Mouse (Mus musculus) ES-Bruce4 (cell line): ENCODE data around the gene Ncl. TPM values are rescaled to one million over a fixed set of nuclear protein-coding genes. Genes with fewer than 3 reads are reported as not detected.
"Not testable (repeated sequence)": the region's sequence is repeated elsewhere in the genome, so short reads cannot be mapped to it uniquely, and the experiment has no call there.

Source experiments
- H3K27ac ChIP-seq: 2 replicates; pipeline ENCODE4 v1.5.1; 2012; ENCODE audit warnings: low read length, inconsistent platforms; ENCODE audit not compliant: insufficient read depth
- H3K27me3 ChIP-seq: 2 replicates; pipeline ENCODE4 v1.6.1; 2012; ENCODE audit warnings: mild to moderate bottlenecking, low read length, inconsistent platforms; ENCODE audit not compliant: control insufficient read depth, poor library complexity, insufficient read depth, severe bottlenecking
- H3K36me3 ChIP-seq: 2 replicates; pipeline ENCODE4 v1.6.1; 2012; ENCODE audit warnings: inconsistent platforms, mild to moderate bottlenecking, low read length, moderate library complexity; ENCODE audit not compliant: control insufficient read depth, poor library complexity, insufficient read depth, severe bottlenecking
- H3K4me1 ChIP-seq: one replicate; pipeline ENCODE4 v1.8.1; 2011; ENCODE audit warnings: low read length; ENCODE audit not compliant: control insufficient read depth, insufficient read depth
- H3K4me3 ChIP-seq: 2 replicates; pipeline ENCODE4 v1.5.1; 2011; ENCODE audit warnings: low read depth, mild to moderate bottlenecking, low read length
- H3K9ac ChIP-seq: 2 replicates; pipeline ENCODE4 v1.6.1; 2012; ENCODE audit warnings: low read depth, mild to moderate bottlenecking, inconsistent platforms; ENCODE audit not compliant: poor library complexity, severe bottlenecking
- H3K9me3 ChIP-seq: replicated peaks from 2 replicates; pipeline ENCODE4 v1.6.1; 2012; ENCODE audit warnings: mild to moderate bottlenecking, low read length, inconsistent platforms; ENCODE audit not compliant: control insufficient read depth, poor library complexity, insufficient read depth, severe bottlenecking
- CTCF ChIP-seq: IDR thresholded peaks from one replicate; pipeline ENCODE4 v1.8.1; 2011; ENCODE audit warnings: low read depth, low read length
- EP300 ChIP-seq: IDR thresholded peaks from 2 replicates; pipeline ENCODE4 v1.6.1; 2011; ENCODE audit warnings: low read depth, low read length; ENCODE audit not compliant: insufficient read depth
- POLR2A ChIP-seq: IDR thresholded peaks from one replicate; pipeline ENCODE4 v1.8.1; 2011; ENCODE audit warnings: low read length; ENCODE audit not compliant: insufficient read depth
- polyA plus RNA-seq: library from polyadenylated mRNA; stranded (reverse); fragments of >200 nt; gene quantifications from 2 replicates; pipeline ENCODE4 v1.2.4, GENCODE M21; 2011; ENCODE audit warnings: low read depth; ENCODE audit not compliant: missing spikeins, insufficient read depth, insufficient read length

Ncl gene
- polyA plus RNA-seq, 1 experiment, result 1,473 TPM

DNA sequence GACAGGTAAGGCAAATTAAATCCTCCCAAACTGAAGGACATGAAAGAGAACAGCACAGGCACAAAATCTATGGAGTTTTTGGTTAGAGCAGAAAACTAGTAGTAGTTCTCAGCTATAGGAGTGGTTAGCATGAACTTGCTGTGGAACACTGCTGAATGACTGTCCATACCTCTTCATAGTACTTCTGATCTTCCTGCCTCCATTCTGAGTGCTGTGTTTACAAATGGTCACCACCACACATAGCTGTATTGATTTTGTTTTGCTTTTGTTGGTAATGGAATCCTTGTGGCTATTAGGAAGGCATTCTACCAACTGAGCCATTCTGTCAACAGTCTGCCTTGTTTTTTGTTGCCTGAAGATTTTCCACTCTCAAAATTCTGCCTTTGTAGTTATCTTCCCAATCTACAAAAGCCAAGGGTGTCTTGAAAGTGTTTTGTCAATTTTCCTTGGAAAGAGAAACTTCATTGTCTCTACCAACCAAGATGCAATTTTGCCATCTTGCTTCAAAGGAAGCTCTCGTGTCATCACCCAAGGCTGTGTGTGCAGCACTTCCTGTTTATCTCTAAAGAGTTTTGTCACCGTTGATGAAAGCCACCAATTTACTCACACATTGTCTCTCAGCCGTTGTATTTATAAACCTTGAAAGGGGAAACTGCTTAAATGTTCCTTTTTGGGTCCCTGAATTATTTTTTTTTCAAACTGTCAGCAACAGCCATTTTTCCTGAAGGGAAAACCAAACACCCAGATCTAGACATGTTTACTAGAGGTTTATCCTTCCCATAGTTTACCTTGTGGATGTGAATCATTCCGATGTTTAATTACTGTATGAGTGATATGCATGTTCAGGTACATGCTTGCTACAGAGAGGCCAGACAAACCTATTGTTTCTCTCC, 15.0 kb downstream of the Ncl start:
- Histone ChIP-seq H3K9me3 (no peaks in the 10 kb centered on the region), H3K9ac (no peak overlapping the region), H3K36me3 (peaks cover 28% of the 10 kb centered on the region), H3K27me3 (no peaks in the 10 kb centered on the region), H3K4me3 (no peak overlapping the region), H3K4me1 (no peaks in the 10 kb centered on the region), H3K27ac (no peak overlapping the region; the same call in 1 of the 2 replicates)
- TF ChIP-seq CTCF (no peak), POLR2A (no peak), EP300 (no peak)

DNA sequence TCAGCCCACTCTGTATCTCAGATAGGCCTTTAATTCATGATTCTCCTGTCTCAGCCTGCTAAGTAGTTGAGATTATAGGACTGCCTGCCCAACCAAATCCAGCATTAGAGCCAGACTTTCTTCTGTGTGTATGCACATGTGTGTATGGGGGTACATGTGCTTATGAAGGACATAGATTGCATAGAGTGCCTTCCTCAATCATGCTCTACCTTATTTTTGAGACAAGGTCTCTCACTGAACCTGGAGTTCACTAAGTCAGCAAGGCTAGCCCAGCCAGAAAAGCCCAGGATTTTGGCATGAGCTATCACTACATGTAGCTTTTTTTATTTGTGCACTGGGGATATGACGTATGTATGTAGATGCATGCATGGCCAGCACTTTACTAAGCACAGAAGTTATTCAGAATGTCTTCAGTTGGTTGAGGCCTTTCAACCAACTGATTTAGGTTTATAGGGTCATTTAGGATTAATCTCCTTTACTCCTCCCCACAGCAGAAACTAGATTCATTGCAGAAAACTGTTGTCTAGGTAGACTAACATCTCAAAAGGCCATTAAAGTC, 16.0 kb downstream of the Ncl start:
- H3K4me1 ChIP-seq, result no peaks in the 10 kb centered on the region
- H3K9ac ChIP-seq, result no peak overlapping the region
- H3K27ac ChIP-seq, result no peak overlapping the region
- H3K36me3 ChIP-seq, result peaks cover 21% of the 10 kb centered on the region
- H3K27me3 ChIP-seq, result no peaks in the 10 kb centered on the region
- no peak overlapping the region for H3K4me3 ChIP-seq
- no peaks in the 10 kb centered on the region for H3K9me3 ChIP-seq
- TF ChIP-seq POLR2A, result no peak
- no peak for TF ChIP-seq EP300
- no peak for TF ChIP-seq CTCF

DNA sequence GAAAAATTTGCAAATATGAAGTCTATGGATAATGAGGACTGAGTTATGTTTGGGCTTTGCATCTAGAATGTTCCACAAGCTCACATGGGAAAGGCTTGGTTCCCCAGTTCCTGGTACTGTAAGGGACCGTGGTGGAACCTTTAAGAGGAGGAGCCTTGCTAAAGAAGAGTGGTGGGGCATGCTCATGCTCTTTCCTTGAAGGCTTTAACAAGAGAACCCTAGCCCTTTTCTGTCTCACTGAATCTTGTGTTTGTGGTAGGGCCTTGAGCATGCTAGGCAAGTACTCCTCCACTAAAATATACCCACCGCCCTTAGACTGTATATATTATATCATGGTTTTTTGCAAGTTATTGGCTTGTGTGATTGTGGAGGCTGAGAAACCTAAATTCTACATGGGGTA, 16.8 kb downstream of the Ncl start:
- Histone ChIP-seq H3K4me1 (no peaks in the 10 kb centered on the region), H3K27ac (no peak overlapping the region), H3K9me3 (no peaks in the 10 kb centered on the region), H3K9ac (no peak overlapping the region), H3K4me3 (no peak overlapping the region), H3K36me3 (peaks cover 13% of the 10 kb centered on the region), H3K27me3 (no peaks in the 10 kb centered on the region)
- no peak for TF ChIP-seq POLR2A
- no peak for TF ChIP-seq EP300
- TF ChIP-seq CTCF, result no peak

DNA sequence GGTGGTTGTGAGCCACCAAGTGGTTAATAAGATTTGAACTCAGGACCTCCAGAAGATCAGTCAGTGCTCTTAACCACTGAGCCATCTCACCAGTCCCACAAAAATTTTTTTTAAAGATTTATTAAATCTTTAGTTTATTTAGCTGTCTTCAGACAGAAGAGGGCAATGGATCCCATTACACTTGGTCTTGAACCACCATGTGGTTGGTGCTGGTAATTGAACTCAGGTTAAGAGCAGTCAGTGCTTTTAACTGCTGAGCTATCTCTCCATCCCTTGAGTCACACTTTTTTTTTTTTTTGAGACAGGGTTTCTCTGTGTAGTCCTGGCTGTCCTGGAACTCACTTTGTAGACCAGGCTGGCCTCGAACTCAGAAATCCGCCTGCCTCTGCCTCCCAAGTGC, 18.1 kb downstream of the Ncl start:
- not testable (repeated sequence) for H3K9ac ChIP-seq, H3K4me3 ChIP-seq, H3K27me3 ChIP-seq, H3K9me3 ChIP-seq, H3K27ac ChIP-seq, H3K4me1 ChIP-seq, H3K36me3 ChIP-seq

DNA sequence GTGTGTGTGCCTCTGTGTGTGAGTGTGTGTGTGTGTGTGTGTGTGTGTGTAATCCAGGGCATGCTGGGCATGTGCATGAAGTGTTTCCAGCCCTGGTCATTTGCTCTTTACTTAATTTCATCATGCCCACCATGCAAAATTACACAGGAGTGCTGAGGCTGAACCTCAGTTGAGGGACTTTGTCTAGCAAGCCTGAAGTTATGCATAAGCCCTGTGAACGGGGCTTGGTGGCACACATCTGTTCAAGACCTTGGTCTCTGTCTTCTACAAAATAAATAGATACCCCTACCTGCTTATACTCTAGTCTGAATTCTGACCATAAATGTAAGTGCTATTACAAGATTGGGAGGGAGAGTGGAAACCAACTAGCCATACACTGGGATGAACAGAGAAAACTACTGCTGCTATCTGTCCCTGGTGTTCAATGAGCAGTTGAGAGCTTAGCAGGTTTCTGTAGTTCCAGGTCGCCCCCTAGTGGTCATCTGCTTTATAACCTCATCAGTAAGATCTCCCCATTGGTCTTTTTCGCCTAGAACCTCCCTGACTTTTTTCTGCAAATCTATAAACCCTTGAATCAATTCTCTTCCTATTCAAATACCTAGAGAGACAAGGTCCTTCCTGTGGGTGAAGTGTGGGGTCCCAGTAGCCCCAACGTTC, 19.9 kb downstream of the Ncl start:
- H3K9ac ChIP-seq, result no peak overlapping the region
- no peak overlapping the region for H3K27ac ChIP-seq
- no peaks in the 10 kb centered on the region; the same call in 1 of the 2 replicates for H3K36me3 ChIP-seq
- no peak for TF ChIP-seq POLR2A
- peak; percentile 51 for TF ChIP-seq CTCF
- TF ChIP-seq EP300, result no peak
- no peaks in the 10 kb centered on the region for H3K4me1 ChIP-seq
- H3K9me3 ChIP-seq, result no peaks in the 10 kb centered on the region
- H3K27me3 ChIP-seq, result no peaks in the 10 kb centered on the region
- no peak overlapping the region for H3K4me3 ChIP-seq

DNA sequence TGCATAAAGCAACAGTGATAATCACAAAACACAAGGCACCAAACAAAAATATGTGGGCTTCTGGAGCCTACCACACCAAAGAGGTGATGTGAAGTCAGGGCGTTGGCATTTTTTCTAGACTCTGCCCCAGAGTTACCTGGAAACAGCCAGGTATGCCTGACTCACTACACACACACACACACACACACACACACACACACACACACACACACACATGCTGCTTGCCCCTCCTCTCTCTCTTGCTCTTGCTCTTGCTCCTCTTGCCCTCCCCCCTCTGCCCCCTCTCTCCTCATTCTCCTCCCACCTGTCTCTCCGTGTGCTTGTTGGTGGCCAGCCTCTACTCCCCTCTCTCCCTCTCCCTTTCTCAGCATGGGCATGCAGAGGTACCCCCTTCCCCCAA, 22.9 kb downstream of the Ncl start:
- no peak overlapping the region for H3K9ac ChIP-seq
- H3K27me3 ChIP-seq, result no peaks in the 10 kb centered on the region
- H3K4me3 ChIP-seq, result no peak overlapping the region
- H3K27ac ChIP-seq, result no peak overlapping the region
- H3K36me3 ChIP-seq, result no peaks in the 10 kb centered on the region
- H3K4me1 ChIP-seq, result no peaks in the 10 kb centered on the region
- TF ChIP-seq EP300, result no peak
- no peak for TF ChIP-seq POLR2A
- TF ChIP-seq CTCF, result no peak
- H3K9me3 ChIP-seq, result peaks cover 3% of the 10 kb centered on the region
